Mouse (Mus musculus): ENCODE results near the gene Gm15127. TPM values are rescaled to one million over a fixed set of nuclear protein-coding genes. Genes with fewer than 3 reads are reported as not detected.
"Not testable (repeated sequence)": the region's sequence is repeated elsewhere in the genome, so short reads cannot be mapped to it uniquely, and the experiment has no call there.

Gm15127 gene
- total RNA-seq (2021), result not detected
- polyA plus RNA-seq (2012; rRNA removed), result not detected in 2 replicates
- long read RNA-seq, result 0 reads

DNA sequence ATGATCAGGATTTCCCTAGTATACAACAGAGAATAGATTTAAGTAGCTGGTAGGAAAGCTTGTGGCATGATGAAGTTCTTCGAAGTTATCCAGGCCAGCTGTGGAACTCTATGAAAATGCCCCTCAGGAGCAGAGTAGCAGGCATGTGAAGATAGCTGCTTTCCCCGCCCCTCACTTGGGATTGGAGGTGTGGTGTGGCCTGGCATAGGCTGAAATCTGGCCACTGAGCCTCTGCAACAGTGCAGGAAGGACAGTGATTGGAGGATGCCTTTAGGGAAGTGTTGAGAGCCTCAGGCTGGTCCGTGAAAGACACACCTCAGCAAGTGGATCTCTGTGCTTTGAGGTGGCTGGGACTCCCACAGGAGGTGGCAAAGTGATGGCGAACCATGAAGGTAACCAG is at the start of gene Gm15127:
TSS of gene Gm15127 (plus strand) at position 301 of the 400 bp plus-strand sequence.
- DNase-seq, result not testable (repeated sequence)

GRCm38 (mm10) chrX:148615053-148615452 is 48.3 kb upstream of the Gm15127 start, which contains the start of gene Gm8334:
Gene Gm8334, minus strand, starts transcription at chrX:148615153.
- not testable (repeated sequence) for DNase-seq

DNA sequence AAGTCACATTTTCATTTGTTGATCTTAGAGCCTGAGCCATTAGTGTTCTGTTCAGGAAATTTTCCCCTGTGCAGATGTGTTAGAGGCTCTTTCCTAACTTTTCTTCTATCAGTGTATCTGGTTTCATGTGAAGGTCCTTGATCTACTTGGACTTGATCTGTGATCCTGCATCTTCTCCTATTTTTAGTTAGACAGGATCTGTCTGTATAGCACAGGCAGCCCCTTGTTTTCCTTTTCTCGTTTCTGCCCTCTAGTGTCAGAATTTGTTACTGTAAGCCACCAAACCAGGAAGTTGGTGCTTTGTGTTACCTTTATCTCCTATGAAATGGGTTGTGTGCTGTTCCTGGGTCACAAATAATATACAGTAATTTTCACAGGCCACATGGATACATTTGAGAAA is 12.9 kb downstream of the Gm15127 start:
- peak; percentile 4 for DNase-seq

Other genes with a start within 250 kb of the Gm15127 start
- not detected for gene Gm15114, start 174.6 kb upstream of the Gm15127 start, total RNA-seq (2021)
- not detected in 2 replicates for gene Gm15114, start 174.6 kb upstream of the Gm15127 start, polyA plus RNA-seq (2012; rRNA removed)
- not detected for gene Gm8334, start 48.4 kb upstream of the Gm15127 start, total RNA-seq (2021)
- gene Gm8334, start 48.4 kb upstream of the Gm15127 start, polyA plus RNA-seq (2012; rRNA removed), result not detected in 2 replicates
- gene Luzp4, start 194.0 kb downstream of the Gm15127 start, total RNA-seq (2021), result not detected
- gene Luzp4, start 194.0 kb downstream of the Gm15127 start, polyA plus RNA-seq (2012; rRNA removed), result not detected in 2 replicates

Measured in adrenal gland, adult 2 months (tissue).